Mouse (Mus musculus) liver (tissue): Measurements from ENCODE around the gene Dnm3.

Experiments
- DNase-seq: peaks from one replicate; pipeline ENCODE4 v3.0.0-alpha.2; 2020; ENCODE audit warnings: mixed read lengths

The Dnm3 gene

GRCm38 (mm10) chr1:162156873-162157272 lies 321.0 kb downstream of the Dnm3 start:
- no peak for DNase-seq

- no peak for DNase-seq
These were observed 322.3 kb downstream of the Dnm3 start for GRCm38 (mm10) chr1:162155546-162155945.

GRCm38 (mm10) chr1:162153118-162153517 lies 324.7 kb downstream of the Dnm3 start:
- DNase-seq, result no peak

- no peak for DNase-seq
These were observed 328.1 kb downstream of the Dnm3 start for GRCm38 (mm10) chr1:162149730-162150129.

GRCm38 (mm10) chr1:162147554-162147953 lies 330.3 kb downstream of the Dnm3 start:
- DNase-seq, result no peak

- DNase-seq, result no peak
These were observed 332.1 kb downstream of the Dnm3 start for GRCm38 (mm10) chr1:162145748-162146147.

- DNase-seq, result no peak
These were observed 332.8 kb downstream of the Dnm3 start for GRCm38 (mm10) chr1:162144992-162145391.

GRCm38 (mm10) chr1:162143974-162144912 lies 333.6 kb downstream of the Dnm3 start:
- DNase-seq, result no peak

GRCm38 (mm10) chr1:162142285-162142684 lies 335.5 kb downstream of the Dnm3 start:
- no peak for DNase-seq

- DNase-seq, result no peak
These were observed 341.5 kb downstream of the Dnm3 start for GRCm38 (mm10) chr1:162136328-162136727.

- DNase-seq, result no peak
These were observed 342.2 kb downstream of the Dnm3 start for GRCm38 (mm10) chr1:162135451-162136213.

GRCm38 (mm10) chr1:162134651-162135066 lies 343.2 kb downstream of the Dnm3 start:
- peak; percentile 6 for DNase-seq

GRCm38 (mm10) chr1:162132908-162133641 lies 344.8 kb downstream of the Dnm3 start:
- no peak for DNase-seq

- no peak for DNase-seq
These were observed 350.7 kb downstream of the Dnm3 start for GRCm38 (mm10) chr1:162126856-162127792.

GRCm38 (mm10) chr1:162124396-162124795 lies 353.4 kb downstream of the Dnm3 start:
- DNase-seq, result no peak

GRCm38 (mm10) chr1:162121441-162122200 lies 356.2 kb downstream of the Dnm3 start:
- DNase-seq, result no peak

GRCm38 (mm10) chr1:162109437-162109813 lies 368.4 kb downstream of the Dnm3 start:
- DNase-seq, result no peak

GRCm38 (mm10) chr1:162108726-162109436 lies 369.0 kb downstream of the Dnm3 start:
- DNase-seq, result no peak

- DNase-seq, result no peak
These were observed 369.6 kb downstream of the Dnm3 start for GRCm38 (mm10) chr1:162108181-162108671.

GRCm38 (mm10) chr1:162107011-162107606 lies 370.7 kb downstream of the Dnm3 start:
- DNase-seq, result no peak
